Mouse (Mus musculus): ENCODE results near the gene Gm45213.

Gm45213 gene

DNA sequence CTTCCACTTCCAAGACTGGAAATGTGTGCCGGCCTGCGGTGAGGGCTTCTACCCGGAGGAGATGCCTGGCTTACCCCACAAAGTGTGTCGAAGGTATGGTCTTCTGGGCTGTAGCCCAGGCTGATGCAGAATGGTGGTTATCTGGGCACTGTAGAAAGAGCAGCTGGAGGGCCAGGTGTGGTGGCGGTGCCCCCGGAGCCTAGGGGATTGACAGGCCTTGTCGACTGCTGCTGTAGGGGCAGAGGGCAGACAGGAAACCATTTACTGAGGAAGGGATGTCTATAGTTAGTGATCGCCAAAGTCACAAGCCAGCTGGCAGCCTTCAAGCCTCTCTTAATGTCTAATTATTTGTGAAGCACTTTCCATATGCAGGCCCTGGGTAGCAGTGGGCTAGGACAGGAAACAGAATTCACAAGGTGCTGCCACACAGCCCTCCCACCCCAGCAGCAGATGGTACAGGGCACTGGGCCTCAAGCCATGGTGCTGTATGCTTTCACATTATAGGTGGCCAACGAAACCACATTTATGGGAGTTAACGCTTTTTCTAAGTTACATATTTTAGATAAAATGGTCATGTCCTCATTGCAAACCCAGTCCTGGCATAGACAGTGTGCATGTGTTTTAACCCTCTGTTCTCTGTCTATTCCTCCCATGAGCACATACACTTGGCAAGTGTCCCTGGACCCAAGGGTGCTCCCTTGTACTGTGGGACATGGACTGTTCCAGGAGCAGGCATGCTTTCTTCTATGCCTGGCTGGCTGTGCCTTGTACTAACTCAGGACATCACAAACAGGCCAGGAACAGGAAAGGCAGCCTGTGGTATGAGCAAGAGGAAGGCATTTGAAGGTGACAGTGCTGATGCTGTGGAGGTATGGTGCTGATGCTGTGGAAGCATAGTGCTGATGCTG is at the start of gene Gm45213:
Gm45213 (plus strand) TSS at position 51 of the 908 bp plus-strand sequence.
- no peak for DNase-seq

DNA sequence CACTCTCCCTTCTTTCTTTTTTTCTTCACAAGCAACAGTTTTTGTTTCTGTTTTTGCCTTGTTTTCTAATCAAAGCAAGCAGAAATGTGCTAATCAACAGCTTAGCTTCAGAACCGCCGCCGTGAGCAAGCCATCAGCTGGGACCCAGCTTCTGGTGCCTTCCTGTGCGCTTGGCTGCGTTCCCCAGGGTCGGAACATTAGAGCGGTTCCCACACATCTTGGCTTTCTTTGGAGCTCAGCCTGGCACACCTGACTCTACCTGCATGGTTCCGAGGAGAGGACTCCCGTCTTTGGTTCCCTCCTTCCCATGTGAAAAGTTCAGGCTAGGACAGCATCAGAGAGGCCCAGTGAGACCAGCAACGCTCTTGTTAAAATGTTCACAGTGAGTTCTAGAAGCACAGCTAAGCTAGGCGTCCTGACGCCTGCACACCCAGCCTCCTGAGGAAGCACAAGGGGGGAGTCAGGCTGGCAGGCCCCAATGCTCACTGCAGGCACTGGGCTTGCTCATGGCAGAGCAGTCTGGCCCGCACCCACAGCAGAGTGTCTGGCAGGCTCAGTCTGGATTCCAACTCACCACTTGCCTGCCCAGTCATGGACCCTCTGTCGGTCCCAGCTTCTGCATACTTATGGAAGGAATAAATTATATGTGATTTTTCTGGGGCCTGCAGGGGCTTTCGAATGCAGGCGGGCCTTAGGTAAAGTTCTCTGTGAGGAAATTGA is 42.2 kb upstream of the Gm45213 start:
- no peak for DNase-seq

DNA sequence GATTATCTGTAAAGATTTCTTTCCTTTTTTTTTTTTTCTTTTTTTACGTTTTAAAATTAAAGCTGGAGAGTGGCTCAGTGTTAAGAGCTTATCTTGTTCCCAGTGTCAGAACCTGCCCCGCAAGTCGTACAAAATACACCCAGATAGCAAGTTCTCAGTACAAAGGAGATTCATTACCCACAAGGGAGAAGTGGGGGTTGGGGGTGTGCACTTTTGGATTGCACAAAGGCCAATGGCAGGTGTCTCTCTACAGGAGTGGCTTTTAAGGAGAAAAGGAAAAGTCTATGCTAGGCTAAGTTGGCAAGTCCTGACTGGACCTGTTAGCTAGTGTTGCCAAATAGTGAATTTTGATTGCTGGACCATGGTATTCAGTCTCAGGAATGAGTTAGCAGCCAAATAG is 41.6 kb upstream of the Gm45213 start:
- no peak for DNase-seq

DNA sequence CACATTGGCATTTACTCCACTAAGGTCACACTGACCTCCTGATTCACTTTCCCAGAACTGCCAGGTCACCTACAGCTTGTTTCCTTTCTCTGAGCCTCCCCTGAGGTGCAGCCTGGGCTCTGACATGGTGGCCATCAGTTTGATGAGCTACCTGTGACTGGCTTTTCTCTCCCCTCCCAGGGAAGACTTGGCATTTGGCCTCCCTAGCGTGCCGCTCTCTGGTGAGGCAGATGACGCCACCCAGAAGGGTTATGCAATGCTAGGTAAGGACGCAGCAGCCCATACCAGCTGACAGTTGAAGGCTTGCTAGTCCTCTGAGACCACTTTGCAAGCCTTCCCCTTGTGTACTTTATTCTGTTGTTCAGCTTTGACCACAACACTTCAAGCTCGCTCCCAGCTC is 40.0 kb upstream of the Gm45213 start:
- no peak for DNase-seq

DNA sequence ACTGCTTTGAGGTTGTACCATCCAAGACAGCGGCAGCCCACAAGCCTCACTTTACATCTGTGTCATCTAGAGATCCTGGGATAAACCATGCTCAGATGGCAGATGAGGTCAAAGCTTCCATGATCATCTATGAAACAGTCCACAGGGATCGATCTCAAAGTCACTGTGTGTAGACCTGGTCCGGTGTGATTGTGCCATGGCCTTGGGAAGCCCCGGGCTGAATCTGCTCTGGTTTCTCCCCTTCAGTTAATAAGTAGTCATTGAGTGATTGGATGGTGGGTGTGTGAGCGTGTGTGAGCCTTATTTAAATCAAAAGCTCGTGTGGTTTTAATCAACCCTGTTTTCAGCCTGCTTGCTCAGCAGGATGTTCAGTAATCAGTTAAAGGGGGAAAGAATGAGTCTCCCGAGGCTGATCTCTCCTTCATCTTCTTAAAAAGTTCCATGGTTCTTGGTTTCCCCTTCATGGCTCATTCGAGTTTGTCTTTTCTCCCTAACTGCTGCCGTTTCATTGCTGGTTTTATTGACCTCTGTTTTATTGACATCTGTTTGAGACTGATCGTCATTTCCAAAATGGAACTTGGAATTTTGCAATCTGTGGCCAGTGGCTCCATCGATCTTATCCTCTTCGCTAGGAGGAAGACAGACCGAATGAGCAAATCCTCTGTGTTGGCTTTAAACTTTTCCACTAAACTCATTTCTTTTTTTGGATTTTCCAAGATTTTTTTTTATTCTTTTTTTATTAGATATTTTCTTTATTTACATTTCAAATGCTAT is 39.4 kb upstream of the Gm45213 start:
- DNase-seq, result no peak

DNA sequence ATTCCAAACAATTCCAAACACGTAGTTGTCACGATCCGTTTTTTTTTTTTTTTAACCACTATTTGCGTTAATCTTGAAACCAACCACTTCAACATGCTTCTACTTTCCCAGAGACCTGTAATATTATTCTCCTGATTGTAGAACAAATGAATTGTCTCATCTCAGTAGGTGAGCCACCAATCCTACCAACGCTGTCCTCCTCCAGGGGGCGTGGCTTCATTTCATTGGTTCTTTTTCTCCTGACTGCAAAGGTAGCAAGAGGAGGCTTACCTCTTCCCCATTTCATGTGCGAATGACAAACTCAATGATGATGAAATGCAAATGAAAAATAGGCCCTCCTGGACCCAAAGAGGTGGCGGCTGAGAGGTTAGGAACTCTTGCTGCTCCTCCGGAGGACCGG is 38.3 kb upstream of the Gm45213 start:
- DNase-seq, result no peak

DNA sequence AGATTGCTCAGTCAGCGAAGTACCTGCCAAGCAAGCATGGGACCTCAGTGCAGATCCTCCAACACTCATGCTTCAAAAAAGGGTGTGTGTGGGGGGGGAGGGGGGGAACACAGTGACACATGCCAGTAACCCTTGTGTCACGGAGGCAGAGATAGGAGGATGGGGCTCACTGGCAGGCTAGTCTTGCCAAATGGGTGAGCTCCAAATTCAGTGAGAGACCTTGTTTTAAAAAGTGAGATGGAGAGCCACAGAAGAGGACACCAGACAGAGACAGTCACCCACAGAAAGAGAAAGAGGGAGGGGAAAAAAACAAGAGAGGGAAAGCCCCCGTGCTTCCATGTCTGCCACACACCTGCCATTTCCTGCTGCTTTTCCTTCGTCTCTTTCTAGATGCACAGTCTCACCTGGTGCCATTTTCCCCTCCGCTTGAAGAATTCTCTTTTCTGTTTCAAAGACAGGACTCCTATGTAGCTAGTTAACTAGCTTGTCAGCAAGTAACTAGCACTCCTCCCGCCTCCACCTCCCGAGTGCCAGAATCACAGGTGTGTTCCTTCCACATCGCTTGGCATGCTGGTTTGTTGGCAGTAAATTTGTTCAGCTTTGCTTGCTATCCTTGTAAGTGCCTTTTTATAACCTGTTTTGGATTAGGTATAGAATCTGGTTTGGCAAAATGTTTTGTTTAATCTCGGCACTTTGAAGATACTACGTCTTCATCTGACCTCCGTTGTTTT is 35.1 kb upstream of the Gm45213 start:
- DNase-seq, result no peak

DNA sequence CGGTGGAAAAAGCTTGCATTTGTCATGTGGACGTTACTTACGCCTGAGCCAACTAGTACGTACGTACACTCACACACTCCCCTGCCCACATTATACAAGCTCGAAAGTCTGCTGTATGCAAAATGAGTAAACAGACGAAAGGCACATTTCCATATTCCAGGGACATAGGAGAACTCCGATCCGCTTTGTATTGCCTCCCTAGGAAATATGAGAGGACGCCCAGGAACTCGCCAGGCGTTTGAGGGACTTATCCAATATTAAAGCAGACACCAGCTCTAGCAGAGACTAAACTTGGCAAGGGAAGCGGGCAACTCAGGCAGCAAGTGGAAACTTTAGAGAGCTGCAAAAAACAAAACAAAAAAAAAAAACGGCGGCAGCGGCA is 34.5 kb upstream of the Gm45213 start:
- no peak for DNase-seq

DNA sequence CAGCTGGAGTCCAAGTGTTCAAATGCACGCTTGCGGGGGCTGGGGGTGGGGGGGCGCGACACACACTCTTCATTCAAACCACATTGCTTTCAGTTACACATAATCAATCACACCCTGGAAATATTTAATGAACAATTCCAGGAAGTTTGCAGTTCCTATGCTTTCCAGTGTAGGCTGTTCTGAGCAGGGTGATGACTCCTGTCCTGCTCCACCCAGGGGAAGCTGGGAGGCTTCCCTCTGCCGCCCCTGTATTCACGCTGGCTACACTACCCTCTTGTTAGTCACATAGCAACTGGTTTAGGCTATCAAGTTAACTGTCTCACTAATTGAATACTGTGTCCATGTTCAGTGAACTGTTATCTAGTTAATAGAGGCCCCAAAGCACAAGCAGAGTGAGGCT is 32.9 kb upstream of the Gm45213 start:
- no peak for DNase-seq

DNA sequence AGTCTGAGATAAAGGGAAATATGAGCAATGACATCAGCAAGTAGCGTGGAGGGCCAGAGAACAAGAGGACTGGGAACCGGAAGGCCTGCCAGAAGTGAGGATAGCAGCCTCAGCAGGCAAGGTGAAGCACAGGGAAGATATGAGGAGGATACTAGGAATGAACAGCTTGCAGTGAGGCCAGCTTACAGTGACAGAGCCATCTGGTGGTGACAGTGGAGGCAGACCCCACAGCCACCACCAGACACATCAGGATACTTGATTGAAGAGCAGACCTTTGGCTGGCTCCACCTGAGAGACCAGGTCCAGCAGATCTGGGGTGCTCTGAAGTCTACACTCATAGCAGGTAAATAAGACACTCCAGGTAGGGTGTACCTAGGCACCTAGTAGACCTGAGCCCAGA is 15.7 kb upstream of the Gm45213 start:
- DNase-seq, result no peak

DNA sequence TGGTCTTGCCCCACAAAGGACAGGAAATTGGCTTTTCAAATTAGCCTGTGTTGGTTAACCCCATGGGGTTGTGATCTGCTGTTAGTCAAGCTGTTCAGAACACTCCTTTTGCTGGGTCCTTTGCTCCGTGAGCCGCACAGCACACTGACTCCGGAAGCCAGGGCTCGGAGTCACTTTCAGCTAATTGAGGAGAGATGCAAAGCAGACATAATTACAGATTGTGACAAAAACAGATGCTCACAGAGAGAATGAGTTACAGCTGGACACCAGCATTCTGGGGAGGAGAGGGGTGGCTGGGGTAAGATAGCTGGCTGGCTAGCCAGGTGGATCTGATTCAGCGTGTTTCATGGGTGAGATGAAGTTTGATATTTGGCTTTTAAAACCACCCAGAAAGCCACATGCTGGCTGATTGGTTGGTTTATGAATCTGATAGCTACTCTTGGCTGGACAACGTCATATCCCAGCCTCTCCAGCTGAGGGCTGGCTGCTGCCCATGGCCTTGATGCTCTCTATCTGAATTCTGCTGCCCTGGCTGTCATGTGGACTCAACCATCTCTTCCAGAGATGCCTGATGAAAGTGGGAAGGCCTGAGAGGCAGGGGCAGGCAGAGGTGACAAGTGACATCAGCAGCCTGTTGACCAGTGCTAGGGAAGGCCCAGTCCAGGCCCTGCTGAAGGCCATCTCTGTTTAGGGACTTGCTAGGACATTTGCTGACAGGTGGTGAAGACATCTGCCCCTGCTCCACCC is 14.5 kb upstream of the Gm45213 start:
- no peak for DNase-seq

DNA sequence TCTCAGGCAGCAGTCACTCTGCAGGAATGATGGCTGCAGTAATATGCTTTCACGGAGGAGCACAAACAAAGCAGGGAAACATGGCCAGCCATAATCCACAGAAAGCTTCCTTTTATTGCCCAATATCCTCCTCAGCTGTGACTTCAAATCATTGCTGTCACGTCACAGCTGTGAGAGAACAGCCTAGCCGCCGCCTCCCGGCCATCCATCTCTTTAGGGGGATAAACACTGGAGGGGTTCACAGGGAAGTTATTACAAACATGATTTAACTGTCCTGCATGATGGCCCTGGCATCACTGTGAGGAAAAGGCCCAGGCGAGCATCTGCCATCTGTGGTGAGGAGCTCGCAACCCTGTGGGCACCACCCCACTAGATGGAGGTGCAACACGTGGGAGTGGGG is 6.6 kb upstream of the Gm45213 start:
- DNase-seq, result no peak

DNA sequence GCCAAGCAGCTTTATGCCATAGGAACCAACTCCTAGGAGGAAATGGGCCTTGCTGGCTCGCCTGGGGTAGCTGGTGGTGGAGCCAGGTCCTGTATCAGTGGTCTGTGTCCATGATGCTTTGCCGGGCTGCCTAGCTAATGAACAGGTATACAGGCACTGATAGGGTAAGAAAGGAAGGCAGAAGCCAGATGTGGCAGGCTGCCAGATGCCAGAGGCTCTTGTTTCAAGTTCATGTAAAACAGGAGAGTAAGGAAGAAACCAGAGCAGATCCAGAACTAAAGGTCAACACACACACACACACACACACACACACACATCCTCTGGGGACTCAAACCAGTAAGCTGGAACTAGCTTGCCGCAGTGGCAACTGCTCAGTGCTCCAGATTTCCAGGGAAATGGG is 5.1 kb upstream of the Gm45213 start:
- DNase-seq, result no peak

DNA sequence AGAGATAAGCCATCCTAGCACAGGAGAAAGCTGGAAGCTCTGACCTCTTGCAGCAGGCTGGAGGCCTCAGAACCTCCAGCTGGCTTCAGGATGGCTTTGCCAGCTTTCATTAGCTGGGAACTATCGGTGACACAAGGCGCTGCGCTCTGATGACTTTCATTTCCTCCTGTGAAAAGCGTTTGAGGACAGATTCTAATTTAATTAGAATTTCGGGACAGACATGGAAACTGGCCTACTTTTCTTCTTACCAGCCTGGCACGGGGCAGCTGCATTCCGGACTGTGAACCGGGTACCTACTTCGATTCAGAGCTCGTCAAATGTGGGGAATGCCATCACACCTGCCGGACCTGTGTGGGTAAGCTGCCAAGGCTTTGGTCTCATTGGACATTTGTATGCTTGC is 4.7 kb upstream of the Gm45213 start:
- no peak for DNase-seq

DNA sequence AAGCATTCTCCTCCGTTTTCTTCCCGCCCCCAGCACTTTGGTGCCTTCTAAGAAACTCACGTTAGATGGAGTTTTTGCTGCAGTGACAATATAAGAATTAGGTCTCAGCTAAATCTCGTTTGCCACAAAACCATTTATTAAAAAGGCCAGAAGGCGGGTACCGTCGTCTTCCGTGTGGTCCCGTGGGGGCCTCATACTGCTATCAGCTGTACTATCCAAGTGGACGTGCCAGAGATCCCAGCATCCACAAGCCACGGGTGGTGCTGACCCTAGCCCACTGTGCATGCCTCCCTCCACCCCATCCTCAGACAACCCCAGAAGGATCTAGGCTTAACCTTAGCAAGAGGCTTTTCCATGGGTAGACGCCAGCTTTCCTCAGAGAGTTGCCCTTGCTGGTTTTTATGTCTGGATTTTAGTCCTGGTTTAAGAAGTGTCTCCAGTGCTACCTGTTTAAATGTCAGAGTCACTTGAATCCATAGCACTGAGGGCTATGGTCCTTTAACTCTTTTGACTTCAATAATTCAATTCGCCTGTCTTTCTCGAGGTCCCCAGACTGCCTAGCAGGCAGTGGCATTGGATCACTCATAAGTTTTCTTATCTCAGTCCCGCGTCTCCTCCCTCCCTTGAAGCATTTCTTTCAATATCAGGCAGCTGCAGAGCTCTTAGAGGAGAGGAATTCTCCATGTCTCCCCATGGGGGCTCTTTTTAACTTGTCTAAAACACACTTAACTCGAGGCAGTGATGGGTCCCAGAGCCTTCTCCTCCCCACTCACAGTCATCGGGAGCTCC is 3.2 kb upstream of the Gm45213 start:
- DNase-seq, result no peak

DNA sequence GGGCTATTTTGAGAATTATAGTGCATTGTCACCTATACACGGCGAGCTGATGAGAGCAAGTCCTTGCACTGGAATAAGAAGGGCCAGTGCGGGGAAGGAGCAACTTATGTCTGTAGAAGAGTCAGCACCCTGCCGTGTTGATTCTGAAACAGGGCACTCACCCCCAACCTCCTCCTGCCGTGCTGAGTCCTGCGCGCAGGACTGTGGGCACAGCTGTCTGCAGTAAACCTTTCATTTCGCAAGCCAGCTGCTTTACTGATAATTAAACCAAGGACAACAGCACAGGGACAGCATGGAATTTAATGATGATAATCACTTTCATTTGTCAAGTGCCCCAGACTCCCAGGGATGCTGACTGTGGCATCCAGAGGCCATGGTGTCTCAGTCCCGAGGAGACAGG is 1.2 kb downstream of the Gm45213 start:
- no peak for DNase-seq

DNA sequence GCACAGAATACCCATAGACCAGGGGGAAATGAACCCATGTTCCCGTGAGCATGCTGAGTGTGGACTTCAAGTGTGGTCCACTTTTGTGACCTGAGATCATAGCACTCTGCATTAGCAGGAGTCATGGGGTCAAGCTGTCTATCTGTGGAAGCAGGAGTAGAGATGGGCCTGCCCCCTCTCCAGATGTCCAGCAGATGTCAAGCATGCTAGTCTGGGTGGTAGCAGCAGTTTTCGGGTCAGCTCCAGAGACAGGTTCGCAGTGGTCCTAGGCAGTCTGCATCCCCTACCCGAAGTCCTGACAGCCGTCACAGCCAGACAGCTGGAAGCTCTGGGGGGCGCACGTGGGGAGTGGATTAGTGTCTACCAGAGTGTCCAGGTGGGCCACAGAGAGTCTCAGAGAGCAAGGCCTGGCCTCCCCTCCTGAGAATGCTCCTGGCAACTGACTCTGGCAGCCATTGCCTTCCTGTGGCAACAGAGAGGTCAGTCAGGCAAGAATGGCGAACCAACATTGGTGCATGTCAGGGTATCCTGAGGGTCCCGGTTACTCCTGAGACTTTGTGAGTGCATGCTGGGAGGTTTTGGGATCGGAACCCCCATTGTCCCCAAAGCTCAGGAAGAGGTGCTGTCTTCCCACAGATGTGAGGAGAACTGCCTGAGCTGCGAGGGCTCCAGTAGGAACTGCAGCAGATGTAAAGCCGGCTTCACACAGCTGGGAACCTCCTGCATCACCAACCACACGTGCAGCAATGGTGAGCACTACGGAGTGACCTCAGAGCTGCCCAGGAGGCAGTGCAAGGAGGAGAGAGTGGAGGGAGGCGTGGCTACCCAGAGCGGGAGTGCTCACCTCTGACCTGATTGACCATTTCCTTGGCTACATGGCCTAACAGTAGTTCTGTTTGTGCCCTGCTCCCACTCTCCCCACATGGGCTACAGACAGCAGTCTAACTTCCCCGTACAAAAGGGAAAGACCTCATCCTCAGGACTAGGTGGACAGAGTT is 3.8 kb downstream of the Gm45213 start:
- DNase-seq, result no peak

DNA sequence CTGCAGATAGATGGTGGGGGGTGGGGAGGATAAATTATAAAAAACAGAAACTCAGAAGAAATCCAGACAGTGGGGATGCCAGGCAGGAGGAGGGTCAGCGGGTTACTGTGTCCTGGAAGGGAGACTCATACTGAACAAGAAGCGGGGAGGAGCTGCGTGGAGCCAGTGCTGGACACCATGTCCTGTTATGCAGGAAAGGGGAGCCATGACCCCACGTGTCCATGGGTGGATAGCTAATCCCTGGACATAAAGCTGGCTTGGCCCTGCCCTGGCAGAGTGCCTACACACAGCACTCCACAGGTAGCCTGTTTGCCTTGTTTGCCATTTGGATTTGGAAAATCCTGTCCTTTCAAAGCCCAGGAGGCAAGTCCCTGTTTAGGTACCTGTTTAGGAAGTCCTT is 4.6 kb downstream of the Gm45213 start:
- DNase-seq, result no peak

DNA sequence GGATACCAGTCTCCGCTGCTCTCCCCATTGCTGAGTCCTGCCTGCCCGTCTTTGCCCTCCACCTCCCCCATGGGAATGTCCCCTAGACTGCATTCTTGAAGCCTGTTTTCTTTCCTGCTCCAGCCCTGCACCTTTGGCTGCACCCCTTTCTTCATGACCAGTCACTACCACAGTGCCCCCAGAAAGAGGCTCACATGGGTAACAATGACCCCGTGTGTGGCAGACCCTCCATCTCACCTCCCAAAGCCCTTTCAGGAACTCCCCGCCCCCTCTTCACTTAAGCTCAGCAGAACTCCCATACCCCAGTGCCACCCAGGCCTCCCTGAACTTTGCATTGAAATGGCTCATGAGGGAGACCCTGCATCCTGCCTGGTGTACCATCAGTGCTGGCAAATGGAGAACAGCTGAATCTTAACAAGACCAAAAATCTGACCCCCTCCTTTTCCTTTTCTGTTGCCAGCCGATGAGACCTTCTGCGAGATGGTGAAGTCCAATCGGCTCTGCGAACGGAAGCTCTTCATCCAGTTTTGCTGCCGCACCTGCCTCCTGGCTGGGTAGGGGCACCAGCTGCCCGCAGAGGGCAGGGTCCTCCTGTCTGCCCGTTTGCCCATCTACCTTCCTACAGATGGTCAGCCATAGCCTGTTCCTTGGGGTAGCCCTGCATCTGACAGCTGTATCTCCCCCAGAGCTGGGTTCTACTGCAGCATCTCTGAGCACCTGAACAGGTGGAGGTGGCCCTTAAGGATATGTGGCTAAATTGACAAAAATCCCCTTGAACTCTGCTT is 5.2 kb downstream of the Gm45213 start:
- DNase-seq, result no peak
